Mouse (Mus musculus): Measurements from ENCODE around the gene Pdxdc1. TPM values are rescaled to one million over a fixed set of nuclear protein-coding genes. Genes with fewer than 3 reads are reported as not detected.

Pdxdc1 gene
- total RNA-seq, 1 experiment = 88.3 TPM

GRCm38 (mm10) chr16:13896357-13896756, 6.6 kb downstream of the Pdxdc1 start:
- Histone ChIP-seq H3K27ac (ENCODE audit: insufficient read depth, low read depth, low read length, poor library complexity, severe bottlenecking) (no peak overlapping the region), H3K4me3 (ENCODE audit: insufficient read depth in 1 of 2, low read depth in 1 of 2, low read length in 2 of 2, poor library complexity in 1 of 2, severe bottlenecking in 1 of 2) (no peak overlapping the region), H3K4me1 (ENCODE audit: control insufficient read depth in 2 of 2, insufficient read depth in 2 of 2, low read length in 2 of 2, poor library complexity in 1 of 2) (no peaks in the 10 kb centered on the region; a peak in 1 of 4 replicates), H3K9me3 (ENCODE audit: control insufficient read depth, insufficient read depth, low read depth, low read length) (no peaks in the 10 kb centered on the region), H3K9ac (ENCODE audit: insufficient read depth, low read depth, low read length, poor library complexity, severe bottlenecking) (no peak overlapping the region), H3K36me3 (ENCODE audit: control insufficient read depth, insufficient read depth, low read length, poor library complexity, severe bottlenecking) (no peaks in the 10 kb centered on the region)
- in situ Hi-C loops (cut with MboI; ENCODE audit: low sequenced_read_pairs in 2 of 2, unreplicated experiment in 2 of 2) = no loop called here
- DNase-seq (ENCODE audit: low read depth, low spot score) = no peak
- TF ChIP-seq ZNF384 (IDR thresholded peaks at IDR 0.05; ENCODE audit: low read depth, low read length) (no peak), ZC3H11A (IDR thresholded peaks at IDR 0.05; ENCODE audit: borderline replicate concordance, low read depth, low read length) (no peak), MAFK (IDR thresholded peaks at IDR 0.05; ENCODE audit: insufficient read depth, low read depth, low read length) (no peak), HCFC1 (IDR thresholded peaks at IDR 0.05; ENCODE audit: borderline replicate concordance, insufficient read depth, low read length) (no peak), CHD2 (IDR thresholded peaks at IDR 0.05; ENCODE audit: low read depth, low read length) (no peak)

- no peak overlapping the region for H3K9ac ChIP-seq (ENCODE audit: insufficient read depth, low read depth, low read length, poor library complexity, severe bottlenecking)
- H3K4me3 ChIP-seq (ENCODE audit: insufficient read depth in 1 of 2, low read depth in 1 of 2, low read length in 2 of 2, poor library complexity in 1 of 2, severe bottlenecking in 1 of 2) = no peak overlapping the region
- no peak for TF ChIP-seq ZNF384 (IDR thresholded peaks at IDR 0.05; ENCODE audit: low read depth, low read length)
- no peak for TF ChIP-seq MAFK (IDR thresholded peaks at IDR 0.05; ENCODE audit: insufficient read depth, low read depth, low read length)
- no peak for TF ChIP-seq ZC3H11A (IDR thresholded peaks at IDR 0.05; ENCODE audit: borderline replicate concordance, low read depth, low read length)
- TF ChIP-seq CHD2 (IDR thresholded peaks at IDR 0.05; ENCODE audit: low read depth, low read length) = no peak
- no peak for TF ChIP-seq HCFC1 (IDR thresholded peaks at IDR 0.05; ENCODE audit: borderline replicate concordance, insufficient read depth, low read length)
- no peaks in the 10 kb centered on the region for H3K36me3 ChIP-seq (ENCODE audit: control insufficient read depth, insufficient read depth, low read length, poor library complexity, severe bottlenecking)
- H3K9me3 ChIP-seq (ENCODE audit: control insufficient read depth, insufficient read depth, low read depth, low read length) = no peaks in the 10 kb centered on the region
- in situ Hi-C loops (cut with MboI; ENCODE audit: low sequenced_read_pairs in 2 of 2, unreplicated experiment in 2 of 2) = no loop called here
- no peaks in the 10 kb centered on the region for H3K4me1 ChIP-seq (ENCODE audit: control insufficient read depth in 2 of 2, insufficient read depth in 2 of 2, low read length in 2 of 2, poor library complexity in 1 of 2)
- H3K27ac ChIP-seq (ENCODE audit: insufficient read depth, low read depth, low read length, poor library complexity, severe bottlenecking) = no peak overlapping the region
- no peak for DNase-seq (ENCODE audit: low read depth, low spot score)
Observed at GRCm38 (mm10) chr16:13895740-13896139, 7.2 kb downstream of the Pdxdc1 start.

- in situ Hi-C loops (cut with MboI; ENCODE audit: low sequenced_read_pairs in 2 of 2, unreplicated experiment in 2 of 2) = no loop called here
- Histone ChIP-seq H3K27ac (ENCODE audit: insufficient read depth, low read depth, low read length, poor library complexity, severe bottlenecking) (no peak overlapping the region), H3K9me3 (ENCODE audit: control insufficient read depth, insufficient read depth, low read depth, low read length) (no peaks in the 10 kb centered on the region), H3K4me1 (ENCODE audit: control insufficient read depth in 2 of 2, insufficient read depth in 2 of 2, low read length in 2 of 2, poor library complexity in 1 of 2) (no peaks in the 10 kb centered on the region), H3K36me3 (ENCODE audit: control insufficient read depth, insufficient read depth, low read length, poor library complexity, severe bottlenecking) (no peaks in the 10 kb centered on the region), H3K4me3 (ENCODE audit: insufficient read depth in 1 of 2, low read depth in 1 of 2, low read length in 2 of 2, poor library complexity in 1 of 2, severe bottlenecking in 1 of 2) (no peak overlapping the region), H3K9ac (ENCODE audit: insufficient read depth, low read depth, low read length, poor library complexity, severe bottlenecking) (no peak overlapping the region)
- TF ChIP-seq CHD2 (IDR thresholded peaks at IDR 0.05; ENCODE audit: low read depth, low read length) = no peak
- TF ChIP-seq HCFC1 (IDR thresholded peaks at IDR 0.05; ENCODE audit: borderline replicate concordance, insufficient read depth, low read length) = no peak
- TF ChIP-seq ZC3H11A (IDR thresholded peaks at IDR 0.05; ENCODE audit: borderline replicate concordance, low read depth, low read length) = no peak
- TF ChIP-seq ZNF384 (IDR thresholded peaks at IDR 0.05; ENCODE audit: low read depth, low read length) = no peak
- TF ChIP-seq MAFK (IDR thresholded peaks at IDR 0.05; ENCODE audit: insufficient read depth, low read depth, low read length) = no peak
- no peak for DNase-seq (ENCODE audit: low read depth, low spot score)
Observed at GRCm38 (mm10) chr16:13894097-13894496, 8.8 kb downstream of the Pdxdc1 start.

- no peak overlapping the region for H3K27ac ChIP-seq (ENCODE audit: insufficient read depth, low read depth, low read length, poor library complexity, severe bottlenecking)
- TF ChIP-seq MAFK (IDR thresholded peaks at IDR 0.05; ENCODE audit: insufficient read depth, low read depth, low read length) = no peak
- TF ChIP-seq ZNF384 (IDR thresholded peaks at IDR 0.05; ENCODE audit: low read depth, low read length) = no peak
- no peak for TF ChIP-seq ZC3H11A (IDR thresholded peaks at IDR 0.05; ENCODE audit: borderline replicate concordance, low read depth, low read length)
- no peak for TF ChIP-seq HCFC1 (IDR thresholded peaks at IDR 0.05; ENCODE audit: borderline replicate concordance, insufficient read depth, low read length)
- TF ChIP-seq CHD2 (IDR thresholded peaks at IDR 0.05; ENCODE audit: low read depth, low read length) = no peak
- H3K36me3 ChIP-seq (ENCODE audit: control insufficient read depth, insufficient read depth, low read length, poor library complexity, severe bottlenecking) = no peaks in the 10 kb centered on the region
- no peak for DNase-seq (ENCODE audit: low read depth, low spot score)
- in situ Hi-C loops (cut with MboI; ENCODE audit: low sequenced_read_pairs in 2 of 2, unreplicated experiment in 2 of 2) = no loop called here
- no peak overlapping the region for H3K9ac ChIP-seq (ENCODE audit: insufficient read depth, low read depth, low read length, poor library complexity, severe bottlenecking)
- no peaks in the 10 kb centered on the region for H3K9me3 ChIP-seq (ENCODE audit: control insufficient read depth, insufficient read depth, low read depth, low read length)
- H3K4me3 ChIP-seq (ENCODE audit: insufficient read depth in 1 of 2, low read depth in 1 of 2, low read length in 2 of 2, poor library complexity in 1 of 2, severe bottlenecking in 1 of 2) = no peak overlapping the region
- no peaks in the 10 kb centered on the region for H3K4me1 ChIP-seq (ENCODE audit: control insufficient read depth in 2 of 2, insufficient read depth in 2 of 2, low read length in 2 of 2, poor library complexity in 1 of 2)
Observed at GRCm38 (mm10) chr16:13892850-13893249, 10.1 kb downstream of the Pdxdc1 start.

- H3K9me3 ChIP-seq (ENCODE audit: control insufficient read depth, insufficient read depth, low read depth, low read length) = no peaks in the 10 kb centered on the region
- H3K36me3 ChIP-seq (ENCODE audit: control insufficient read depth, insufficient read depth, low read length, poor library complexity, severe bottlenecking) = no peaks in the 10 kb centered on the region
- no peak for DNase-seq (ENCODE audit: low read depth, low spot score)
- in situ Hi-C loops (cut with MboI; ENCODE audit: low sequenced_read_pairs in 2 of 2, unreplicated experiment in 2 of 2) = no loop called here
- no peaks in the 10 kb centered on the region for H3K4me1 ChIP-seq (ENCODE audit: control insufficient read depth in 2 of 2, insufficient read depth in 2 of 2, low read length in 2 of 2, poor library complexity in 1 of 2)
- no peak for TF ChIP-seq ZC3H11A (IDR thresholded peaks at IDR 0.05; ENCODE audit: borderline replicate concordance, low read depth, low read length)
- TF ChIP-seq MAFK (IDR thresholded peaks at IDR 0.05; ENCODE audit: insufficient read depth, low read depth, low read length) = no peak
- no peak for TF ChIP-seq ZNF384 (IDR thresholded peaks at IDR 0.05; ENCODE audit: low read depth, low read length)
- no peak for TF ChIP-seq CHD2 (IDR thresholded peaks at IDR 0.05; ENCODE audit: low read depth, low read length)
- TF ChIP-seq HCFC1 (IDR thresholded peaks at IDR 0.05; ENCODE audit: borderline replicate concordance, insufficient read depth, low read length) = no peak
- peak overlapping the region; percentile 4; the same call in 1 of the 2 replicates for H3K27ac ChIP-seq (ENCODE audit: insufficient read depth, low read depth, low read length, poor library complexity, severe bottlenecking)
- no peak overlapping the region for H3K9ac ChIP-seq (ENCODE audit: insufficient read depth, low read depth, low read length, poor library complexity, severe bottlenecking)
- no peak overlapping the region for H3K4me3 ChIP-seq (ENCODE audit: insufficient read depth in 1 of 2, low read depth in 1 of 2, low read length in 2 of 2, poor library complexity in 1 of 2, severe bottlenecking in 1 of 2)
Observed at GRCm38 (mm10) chr16:13890449-13890848, 12.5 kb downstream of the Pdxdc1 start.
